Mouse (Mus musculus): ENCODE data around the gene Exoc3l4. TPM values are rescaled to one million over a fixed set of nuclear protein-coding genes. Genes with fewer than 3 reads are reported as not detected.

Exoc3l4 gene
- polyA plus RNA-seq, 1 experiment from 2014 or later, result 15.5 TPM

DNA sequence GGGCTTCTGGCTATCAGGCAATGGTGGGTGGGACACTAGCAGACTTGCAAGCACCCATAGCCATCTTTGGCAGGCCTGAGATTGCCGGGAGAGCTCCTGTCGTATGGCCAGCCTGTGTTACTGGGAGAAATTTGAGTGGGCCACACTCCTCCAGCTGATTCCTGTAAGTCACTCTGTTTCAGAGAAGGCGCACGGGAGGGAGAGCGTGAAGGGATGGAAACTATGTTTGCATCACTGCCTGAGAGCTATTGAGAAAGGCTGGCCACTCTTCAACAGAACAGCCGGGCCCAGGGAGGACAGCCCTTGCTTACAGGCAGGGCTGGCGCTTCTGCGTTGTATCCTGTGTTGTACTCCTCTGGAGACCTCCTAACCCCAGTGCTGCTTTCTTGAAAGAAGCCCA is 19.8 kb downstream of the Exoc3l4 start:
- DNase-seq (no peak), ATAC-seq (ENCODE audit: low read depth) (no peak)
- Histone ChIP-seq H3K4me2 (no peak overlapping the region), H3K27ac (peak overlapping the region; percentile 70), H3K4me3 (replicated peaks) (no peak overlapping the region), H3K9me3 (replicated peaks) (no peaks in the 10 kb centered on the region), H3K9ac (0 out of 2 replicates have a peak overlapping the region, but pooled peaks have one; percentile 44), H3K4me1 (replicated peaks) (peaks cover 94% of the 10 kb centered on the region), H3K27me3 (peaks cover 3% of the 10 kb centered on the region; the same call in 1 of the 2 replicates), H3K36me3 (no peaks in the 10 kb centered on the region)
- 63% methylated on average over 8 of the region's 8 CpGs for WGBS (ENCODE audit: insufficient replicate concordance)

DNA sequence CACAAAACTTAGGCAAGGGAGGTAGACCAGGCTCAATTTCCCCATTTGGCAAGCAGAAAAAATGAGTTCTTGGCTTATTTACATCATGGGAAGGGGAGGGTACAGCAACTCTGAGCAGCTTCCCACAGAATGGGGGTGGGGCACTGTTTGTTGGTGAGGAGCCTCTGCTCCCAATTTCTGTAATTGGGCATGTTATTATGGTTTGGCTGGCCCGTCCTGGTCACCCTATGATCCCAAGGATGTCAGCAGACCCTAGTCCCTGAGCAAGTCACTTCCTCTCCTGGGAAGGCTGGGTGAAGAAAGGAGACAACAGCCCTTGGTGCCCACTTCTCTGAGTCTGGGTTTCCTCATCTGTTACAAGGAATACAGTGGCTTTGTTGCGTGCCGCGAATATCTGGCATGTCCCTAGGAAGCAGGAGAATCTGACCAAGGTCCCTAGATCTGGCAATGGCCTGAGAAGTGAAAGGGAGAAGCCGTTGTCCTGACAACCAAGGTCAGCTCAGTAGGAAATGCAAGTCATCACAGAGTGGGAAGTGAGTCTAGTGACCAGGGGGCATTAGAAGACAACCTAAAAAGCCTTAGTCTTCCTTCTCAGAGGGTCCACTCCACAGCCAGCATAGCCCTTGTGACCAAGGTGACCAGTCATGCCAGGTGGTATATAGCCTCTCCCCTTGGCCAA is 20.5 kb downstream of the Exoc3l4 start:
- 26% methylated on average over 5 of the region's 5 CpGs for WGBS (ENCODE audit: insufficient replicate concordance)
- ATAC-seq (ENCODE audit: low read depth), result no peak
- H3K9me3 ChIP-seq (replicated peaks), result no peaks in the 10 kb centered on the region
- peaks cover 93% of the 10 kb centered on the region for H3K4me1 ChIP-seq (replicated peaks)
- no peaks in the 10 kb centered on the region for H3K27me3 ChIP-seq
- H3K4me2 ChIP-seq, result no peak overlapping the region
- no peak for DNase-seq
- no peak overlapping the region for H3K4me3 ChIP-seq (replicated peaks)
- H3K27ac ChIP-seq, result peak overlapping the region; percentile 70
- H3K9ac ChIP-seq, result 0 out of 2 replicates have a peak overlapping the region, but pooled peaks have one; percentile 1
- no peaks in the 10 kb centered on the region for H3K36me3 ChIP-seq

DNA sequence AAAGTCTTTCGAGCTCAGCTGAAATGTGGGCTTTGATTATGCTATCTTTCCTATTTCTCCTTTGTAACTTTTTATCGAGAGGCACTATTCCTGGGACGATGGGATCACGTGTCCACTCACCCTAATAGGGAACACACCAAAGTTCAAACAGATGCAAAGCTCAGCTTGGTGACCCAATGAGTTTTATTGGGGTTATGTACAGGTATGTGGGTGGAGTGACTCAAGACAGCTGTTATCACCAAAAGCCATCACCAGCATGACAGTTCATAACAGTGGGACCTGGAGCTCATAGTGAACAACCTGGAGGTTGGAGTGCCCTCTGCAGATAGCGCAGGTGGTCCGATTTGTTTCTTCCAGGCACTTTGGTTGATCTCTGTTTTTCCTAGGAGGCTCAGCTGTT is 22.0 kb downstream of the Exoc3l4 start:
- H3K9me3 ChIP-seq (replicated peaks), result no peaks in the 10 kb centered on the region
- ATAC-seq (ENCODE audit: low read depth) (no peak), DNase-seq (no peak)
- no peaks in the 10 kb centered on the region for H3K36me3 ChIP-seq
- H3K4me2 ChIP-seq, result no peak overlapping the region
- no peak overlapping the region for H3K4me3 ChIP-seq (replicated peaks)
- 0 out of 2 replicates have a peak overlapping the region, but pooled peaks have one; percentile 2 for H3K9ac ChIP-seq
- no peaks in the 10 kb centered on the region for H3K27me3 ChIP-seq
- peaks cover 84% of the 10 kb centered on the region for H3K4me1 ChIP-seq (replicated peaks)
- H3K27ac ChIP-seq, result peak overlapping the region; percentile 70
- 76% methylated on average over 6 of the region's 6 CpGs for WGBS (ENCODE audit: insufficient replicate concordance)

DNA sequence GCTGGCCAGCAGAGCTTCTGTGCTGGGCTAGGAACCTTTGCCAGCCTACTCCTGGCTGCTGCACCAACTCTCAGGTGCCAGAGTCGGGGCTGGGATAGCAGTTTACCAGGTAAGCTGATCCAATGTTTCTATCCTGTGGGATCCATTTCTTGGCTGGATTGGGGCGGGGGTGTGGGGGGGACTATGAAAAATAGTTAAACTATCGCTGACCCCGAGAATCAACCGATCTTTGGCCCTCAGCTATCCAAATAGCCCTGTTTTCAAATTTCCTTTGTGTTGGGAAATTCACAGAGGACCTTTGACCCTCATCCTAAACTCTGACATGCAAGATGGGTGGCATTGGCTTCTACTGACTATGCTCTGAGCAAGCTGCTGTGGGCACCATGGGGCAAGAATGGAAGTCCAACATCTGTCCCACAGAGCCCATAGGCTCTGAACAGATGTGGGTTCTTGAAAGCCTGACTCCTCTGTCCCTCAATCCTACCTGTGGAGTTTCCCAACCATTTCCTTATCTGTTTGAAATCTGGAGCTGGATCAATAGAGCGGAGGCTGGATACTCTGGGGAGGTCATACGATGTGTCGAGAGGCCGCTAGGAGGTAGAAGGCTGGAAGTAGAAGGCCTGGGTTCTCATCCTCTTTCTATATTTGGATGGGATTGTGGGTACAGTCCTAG is 24.0 kb downstream of the Exoc3l4 start:
- Histone ChIP-seq H3K4me2 (0 out of 2 replicates have a peak overlapping the region, but pooled peaks have one; percentile 96), H3K9ac (no peak overlapping the region), H3K27ac (peak overlapping the region; percentile 100), H3K27me3 (peaks cover 16% of the 10 kb centered on the region), H3K36me3 (peaks cover 19% of the 10 kb centered on the region), H3K4me1 (replicated peaks) (peaks cover 84% of the 10 kb centered on the region), H3K9me3 (replicated peaks) (no peaks in the 10 kb centered on the region), H3K4me3 (replicated peaks) (no peak overlapping the region)
- no peak for ATAC-seq (ENCODE audit: low read depth)
- DNase-seq, result no peak
- WGBS (ENCODE audit: insufficient replicate concordance), result 82% methylated on average over 9 of the region's 9 CpGs

DNA sequence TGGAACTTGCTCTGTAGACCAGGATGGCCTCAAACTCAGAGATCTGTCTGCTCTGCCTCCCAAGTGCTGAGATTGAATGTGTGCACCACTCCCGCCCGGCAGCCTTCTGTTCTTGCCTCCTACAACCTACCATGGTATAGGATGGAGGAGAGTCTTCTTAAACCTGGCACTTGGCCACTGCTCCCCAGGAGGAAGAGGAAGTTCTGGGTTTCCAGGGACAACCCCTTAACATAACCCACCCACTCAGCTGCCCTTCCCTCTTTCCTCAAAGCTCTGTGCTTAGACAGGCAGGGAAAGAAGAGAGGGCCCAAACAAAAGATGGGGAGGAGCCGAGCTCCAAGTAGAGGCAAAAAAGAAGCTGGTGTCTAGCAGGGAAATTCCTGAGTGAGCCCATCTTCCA is 24.7 kb downstream of the Exoc3l4 start:
- H3K9ac ChIP-seq, result peak overlapping the region; percentile 98
- no peaks in the 10 kb centered on the region for H3K9me3 ChIP-seq (replicated peaks)
- DNase-seq (no peak), ATAC-seq (ENCODE audit: low read depth) (no peak)
- peaks cover 23% of the 10 kb centered on the region for H3K27me3 ChIP-seq
- peaks cover 84% of the 10 kb centered on the region for H3K4me1 ChIP-seq (replicated peaks)
- H3K4me3 ChIP-seq (replicated peaks), result peak overlapping the region; percentile 80; the same call in 1 of the 2 replicates
- peak overlapping the region; percentile 100 for H3K27ac ChIP-seq
- H3K4me2 ChIP-seq, result peak overlapping the region; percentile 96
- peaks cover 26% of the 10 kb centered on the region for H3K36me3 ChIP-seq
- 57% methylated on average over 3 of the region's 3 CpGs for WGBS (ENCODE audit: insufficient replicate concordance)

DNA sequence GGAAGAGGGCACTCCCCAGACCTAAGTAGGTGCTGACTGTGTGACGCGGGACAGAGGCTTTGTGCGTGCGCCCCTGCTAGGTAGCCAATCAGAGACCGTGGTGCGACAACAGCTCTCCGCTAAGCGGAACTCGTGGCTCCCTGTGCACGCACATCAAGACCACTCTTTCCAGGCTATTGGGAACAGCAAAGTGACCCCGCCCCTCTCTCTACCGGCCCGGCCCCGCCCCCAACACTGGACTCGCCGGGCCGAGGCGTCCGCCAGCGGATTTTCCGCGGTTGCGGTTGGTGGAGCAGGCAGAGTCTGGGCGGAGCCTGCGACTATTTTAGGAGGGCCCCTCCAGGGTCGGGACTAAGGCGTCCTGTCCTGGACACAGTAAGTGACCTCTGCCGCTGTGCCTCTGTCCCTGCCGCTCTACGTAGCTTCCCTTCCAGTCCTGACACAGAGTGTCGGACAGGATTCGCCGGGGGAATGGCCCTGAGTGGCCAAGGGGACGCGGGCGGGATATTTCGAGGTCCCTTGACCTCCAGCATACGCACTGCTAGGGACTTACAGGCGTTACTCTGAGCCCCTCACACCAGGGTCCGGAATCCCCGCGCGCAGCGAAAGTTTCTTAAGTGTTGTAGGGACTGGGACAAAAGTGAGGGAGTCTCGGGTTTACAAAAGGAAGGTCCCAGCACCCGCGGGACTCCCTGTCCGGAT is 25.6 kb downstream of the Exoc3l4 start, which contains the start of gene Tnfaip2:
Tnfaip2 (plus strand) TSS at position 161 of the 702 bp plus-strand sequence.
- H3K4me1 ChIP-seq (replicated peaks), result peaks cover 84% of the 10 kb centered on the region
- H3K9me3 ChIP-seq (replicated peaks), result no peaks in the 10 kb centered on the region
- H3K4me3 ChIP-seq (replicated peaks), result peak within 1 kb of the TSS; percentile 80
- peak; percentile 79 for ATAC-seq (ENCODE audit: low read depth)
- peak within 1 kb of the TSS; percentile 98 for H3K9ac ChIP-seq
- peak; percentile 90 for DNase-seq
- peak within 1 kb of the TSS; percentile 96 for H3K4me2 ChIP-seq
- peak within 1 kb of the TSS; percentile 100 for H3K27ac ChIP-seq
- WGBS (ENCODE audit: insufficient replicate concordance), result under 1% methylated on average over 48 of the region's 48 CpGs
- peaks cover 35% of the 10 kb centered on the region for H3K36me3 ChIP-seq
- H3K27me3 ChIP-seq, result peaks cover 33% of the 10 kb centered on the region

DNA sequence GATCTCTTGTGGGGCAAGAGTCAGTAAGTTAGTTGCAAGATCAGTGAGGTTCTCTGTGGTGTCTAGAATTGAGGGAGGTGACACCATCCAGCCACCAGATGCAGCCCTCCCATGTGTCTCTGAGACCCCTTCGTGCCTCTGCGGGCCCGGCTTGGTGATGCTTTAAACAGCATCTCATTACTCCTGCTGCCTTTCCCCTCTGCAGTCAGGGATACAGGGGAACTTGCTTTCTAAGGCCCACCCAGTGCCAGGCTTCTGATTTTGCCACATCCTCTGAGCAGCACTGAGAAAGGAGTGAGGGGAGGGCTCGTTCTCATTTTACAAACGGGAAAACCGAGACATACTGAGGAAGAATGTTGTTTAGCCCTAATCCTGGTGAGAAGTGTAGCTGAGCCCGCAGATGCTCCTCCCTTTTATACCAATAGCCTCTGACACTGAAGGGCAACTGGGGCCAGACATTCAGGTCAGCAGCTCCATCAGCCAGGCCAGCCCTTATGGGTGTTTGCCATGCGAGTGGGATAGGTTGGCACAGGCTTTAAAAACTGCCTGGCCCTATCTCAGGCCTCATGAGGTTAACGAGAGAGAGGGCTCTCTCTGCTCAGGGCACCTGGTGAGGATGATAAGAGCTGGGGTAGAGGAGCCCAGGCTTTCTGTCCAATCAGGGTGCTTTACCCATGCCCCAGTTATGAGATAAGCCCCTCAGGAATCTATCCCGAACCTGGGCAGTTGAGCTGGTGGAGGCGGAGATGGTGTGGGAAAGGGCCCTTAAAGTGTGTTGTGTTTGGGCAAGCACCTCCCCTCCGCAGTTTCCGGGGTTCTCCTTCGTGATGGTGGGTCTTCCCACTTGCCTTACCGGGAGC is 26.4 kb downstream of the Exoc3l4 start:
- peak; percentile 91 for DNase-seq
- Histone ChIP-seq H3K27ac (peak overlapping the region; percentile 100), H3K27me3 (peaks cover 34% of the 10 kb centered on the region)

DNA sequence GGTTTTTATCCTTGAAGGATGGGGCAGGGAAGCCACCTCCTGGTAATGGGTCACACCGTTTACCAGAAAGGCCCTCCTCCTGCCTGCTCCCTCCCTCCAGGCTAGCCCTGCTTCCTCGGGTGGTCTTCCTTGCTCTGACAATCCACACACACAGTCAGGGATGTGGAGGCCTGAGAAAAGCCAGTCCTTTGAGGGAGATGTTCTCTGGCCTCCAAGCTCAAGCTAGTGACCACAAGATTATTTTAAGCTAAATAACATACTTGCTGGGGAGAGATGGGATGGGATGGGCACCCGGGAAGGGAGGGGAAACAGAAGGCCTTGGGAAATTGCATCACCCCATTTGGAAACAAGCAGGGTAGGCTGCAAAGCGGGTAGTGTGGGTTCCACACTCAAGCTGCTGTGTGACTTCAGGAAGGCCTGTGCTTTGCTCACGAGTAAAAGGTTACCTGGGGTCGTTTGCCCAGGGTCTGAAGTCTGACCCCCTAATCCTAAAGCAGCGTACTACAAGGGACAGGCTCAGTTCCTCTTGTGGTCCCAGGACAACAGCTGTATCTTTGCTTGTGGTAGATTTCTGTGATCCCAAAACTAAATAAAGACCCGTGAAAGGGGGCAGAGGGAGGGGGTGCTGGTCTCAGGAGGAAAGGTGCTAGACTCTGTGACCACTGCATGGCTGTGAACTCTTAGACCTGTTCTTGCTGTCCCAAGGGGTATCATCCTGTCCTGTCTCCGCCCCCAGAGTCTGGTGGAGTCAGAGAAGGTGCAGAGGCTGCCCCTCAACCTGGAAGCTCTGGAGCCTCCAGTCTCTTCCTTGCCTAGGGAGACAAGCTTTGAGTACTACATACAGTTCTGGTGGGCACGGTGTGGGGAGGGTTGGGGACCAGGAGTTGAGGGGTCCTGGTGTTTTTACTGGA is 27.4 kb downstream of the Exoc3l4 start:
- Histone ChIP-seq H3K4me3 (replicated peaks) (peak overlapping the region; percentile 80), H3K27ac (peak overlapping the region; percentile 100), H3K9me3 (replicated peaks) (no peaks in the 10 kb centered on the region), H3K4me1 (replicated peaks) (peaks cover 82% of the 10 kb centered on the region), H3K4me2 (peak overlapping the region; percentile 96), H3K27me3 (peaks cover 34% of the 10 kb centered on the region), H3K9ac (peak overlapping the region; percentile 98), H3K36me3 (peaks cover 52% of the 10 kb centered on the region)
- WGBS (ENCODE audit: insufficient replicate concordance), result 16% methylated on average over 10 of the region's 10 CpGs
- ATAC-seq (ENCODE audit: low read depth) (peak; percentile 1; the same call in 1 of the 2 replicates), DNase-seq (no peak)

More for the DNA sequence above, 26.4 kb downstream of the Exoc3l4 start:
- peak overlapping the region; percentile 96 for H3K4me2 ChIP-seq
- H3K4me3 ChIP-seq (replicated peaks), result peak overlapping the region; percentile 80
- peak; percentile 90 for ATAC-seq (ENCODE audit: low read depth)
- H3K4me1 ChIP-seq (replicated peaks), result peaks cover 83% of the 10 kb centered on the region
- WGBS (ENCODE audit: insufficient replicate concordance), result 8% methylated on average over 15 of the region's 15 CpGs
- no peaks in the 10 kb centered on the region for H3K9me3 ChIP-seq (replicated peaks)
- H3K9ac ChIP-seq, result peak overlapping the region; percentile 98
- H3K36me3 ChIP-seq, result peaks cover 43% of the 10 kb centered on the region

DNA sequence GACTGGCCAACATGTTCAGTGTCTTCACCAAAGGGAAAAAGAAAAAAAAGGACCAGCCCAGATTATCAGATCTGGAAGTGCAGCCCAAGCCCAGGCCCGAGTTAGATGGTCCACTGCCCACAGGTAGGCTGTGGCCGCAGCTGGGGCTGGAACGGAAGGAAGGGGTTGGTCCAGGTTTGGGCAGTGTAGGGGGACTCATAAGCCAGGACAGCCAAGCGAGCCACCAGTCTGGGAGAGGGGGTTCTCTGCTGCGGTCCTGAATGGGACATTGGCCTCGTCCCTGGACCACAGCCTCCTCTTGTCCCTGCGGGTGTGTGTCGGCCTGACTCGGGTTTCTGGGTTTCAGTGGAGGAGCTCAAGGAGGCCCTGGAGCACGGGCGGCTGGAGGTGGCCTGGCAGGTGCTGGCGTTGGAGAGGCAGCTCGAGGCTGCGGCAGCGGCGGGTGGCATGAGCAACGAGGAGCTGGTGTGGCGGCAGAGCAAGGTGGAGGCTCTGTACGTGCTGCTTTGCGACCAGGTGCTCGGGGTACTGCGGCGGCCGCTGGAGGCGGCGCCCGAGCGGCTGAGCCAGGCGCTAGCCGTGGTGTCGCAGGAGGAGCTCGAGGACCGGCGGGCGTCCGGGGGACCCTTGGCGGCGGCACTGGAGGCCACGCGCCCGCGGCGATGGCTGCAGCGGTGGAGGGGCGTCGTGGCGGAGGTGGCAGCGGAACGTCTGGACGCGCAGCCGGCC is 28.5 kb downstream of the Exoc3l4 start:
- H3K4me1 ChIP-seq (replicated peaks), result peaks cover 81% of the 10 kb centered on the region
- DNase-seq (no peak), ATAC-seq (ENCODE audit: low read depth) (no peak)
- peak overlapping the region; percentile 80 for H3K4me3 ChIP-seq (replicated peaks)
- peak overlapping the region; percentile 98 for H3K9ac ChIP-seq
- peaks cover 64% of the 10 kb centered on the region for H3K36me3 ChIP-seq
- WGBS (ENCODE audit: insufficient replicate concordance), result 33% methylated on average over 52 of the region's 52 CpGs
- H3K27me3 ChIP-seq, result peaks cover 34% of the 10 kb centered on the region
- H3K27ac ChIP-seq, result peak overlapping the region; percentile 100
- peak overlapping the region; percentile 96 for H3K4me2 ChIP-seq
- H3K9me3 ChIP-seq (replicated peaks), result no peaks in the 10 kb centered on the region
